Mouse (Mus musculus) liver, postnatal 0 days (tissue): ENCODE data around the gene Cdc26.

Experiments used
- CTCF ChIP-seq: sonication (generic); IDR thresholded peaks from 2 replicates; pipeline ENCODE4 v1.5.1; 2016; ENCODE audit warnings: antibody characterized with exemption, low read depth
- EP300 ChIP-seq: IDR thresholded peaks from 2 replicates; pipeline ENCODE4 v1.6.1; 2016; ENCODE audit warnings: antibody characterized with exemption, low read depth, mild to moderate bottlenecking

- TF ChIP-seq EP300 (no peak), CTCF (no peak)
Measured at GRCm38 (mm10) chr4:62406133-62406532, 2.3 kb downstream of the Cdc26 start.
